Mouse (Mus musculus) heart, embryonic 13.5 days (tissue): ENCODE measurements at regions not wholly inside any gene's neighbourhood (a gene's known extent, or its start where the extent isn't known, plus 50 kb on each side); places are given as distances from the start of the nearest gene placed in this dataset.

ENCODE experiments used
- ATAC-seq: fragments of 200-750 bp; cut with Nextera tagmentation; 2 replicates; pipeline ENCODE4 v1.8.0; 2017; ENCODE audit warnings: moderate TSS enrichment; ENCODE audit not compliant: insufficient number of reproducible peaks, low FRiP score, low TSS enrichment; ENCODE audit errors: extremely low read depth
- H3K27ac ChIP-seq: fragments of 300-500 bp; sonication (generic); replicated peaks from 2 replicates; pipeline ENCODE4 v1.5.1; 2015; ENCODE audit warnings: moderate library complexity, mild to moderate bottlenecking, inconsistent platforms
- H3K27me3 ChIP-seq: fragments of 300-500 bp; sonication (generic); replicated peaks from 2 replicates; pipeline ENCODE4 v1.6.1; 2015; ENCODE audit warnings: mild to moderate bottlenecking, inconsistent platforms
- H3K36me3 ChIP-seq: fragments of 300-500 bp; sonication (generic); 2 replicates; pipeline ENCODE4 v1.6.1; 2015; ENCODE audit warnings: mild to moderate bottlenecking, inconsistent platforms
- H3K4me1 ChIP-seq: fragments of 300-500 bp; sonication (generic); 2 replicates; pipeline ENCODE4 v1.6.1; 2015; ENCODE audit warnings: inconsistent platforms
- H3K4me2 ChIP-seq: fragments of 300-500 bp; sonication (generic); 2 replicates; pipeline ENCODE4 v1.6.1; 2015; ENCODE audit warnings: inconsistent platforms, mild to moderate bottlenecking, moderate library complexity
- H3K4me3 ChIP-seq: fragments of 300-500 bp; sonication (generic); 2 replicates; pipeline ENCODE4 v1.5.1; 2015; ENCODE audit warnings: moderate library complexity, mild to moderate bottlenecking, inconsistent platforms
- H3K9ac ChIP-seq: fragments of 300-500 bp; sonication (generic); 2 replicates; pipeline ENCODE4 v1.6.1; 2015; ENCODE audit warnings: inconsistent platforms, mild to moderate bottlenecking, moderate library complexity
- H3K9me3 ChIP-seq: fragments of 300-500 bp; sonication (generic); 2 replicates; pipeline ENCODE4 v1.6.1; 2016; ENCODE audit warnings: inconsistent platforms
- WGBS: fragments of 180-500 bp; shearing (Covaris S2); methylation state at CpG from one replicate; pipeline ENCODE4 v1.1.7; 2015; ENCODE audit warnings: mixed read lengths; 5-methylcytosine and 5-hydroxymethylcytosine counted together

GRCm38 (mm10) chr17:84037580-84038304 lies 150.0 kb downstream of the Zfp36l2 start:
- WGBS: 35% methylated on average over 11 of the region's 11 CpGs
- Histone ChIP-seq H3K4me2 (no peak overlapping the region), H3K4me1 (peaks cover 29% of the 10 kb centered on the region), H3K9ac (peak overlapping the region; percentile 40; the same call in 1 of the 2 replicates), H3K9me3 (peaks cover 10% of the 10 kb centered on the region; the same call in 1 of the 2 replicates), H3K36me3 (no peaks in the 10 kb centered on the region), H3K27ac (peak overlapping the region; percentile 67), H3K27me3 (no peaks in the 10 kb centered on the region), H3K4me3 (no peak overlapping the region)
- ATAC-seq: no peak

DNA sequence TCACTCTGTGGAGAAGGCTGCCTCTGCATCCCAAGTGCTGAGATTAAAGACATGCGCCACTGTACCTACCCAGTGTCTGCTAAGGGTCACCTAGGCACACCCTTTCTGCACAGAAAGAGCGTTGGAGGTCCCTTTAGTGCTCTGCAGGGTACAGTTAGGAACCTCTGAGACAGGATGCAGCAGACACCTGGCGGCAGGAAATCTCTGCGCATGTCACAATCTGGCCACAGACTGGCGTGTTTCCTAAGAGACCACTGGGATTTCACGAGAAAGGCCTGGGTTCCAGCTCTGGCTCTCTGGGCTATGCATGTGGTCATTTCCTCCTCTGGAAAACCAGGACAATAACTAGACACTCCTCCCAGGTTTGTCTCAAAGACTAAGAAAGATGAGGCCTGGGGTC lies 151.7 kb downstream of the Zfp36l2 start:
- H3K9ac ChIP-seq: no peak overlapping the region
- WGBS: 76% methylated on average over 6 of the region's 6 CpGs
- no peaks in the 10 kb centered on the region for H3K36me3 ChIP-seq
- H3K9me3 ChIP-seq: peaks cover 7% of the 10 kb centered on the region; the same call in 1 of the 2 replicates
- peaks cover 33% of the 10 kb centered on the region for H3K4me1 ChIP-seq
- 0 out of 2 replicates have a peak overlapping the region, but pooled peaks have one; percentile 15 for H3K27ac ChIP-seq
- H3K4me3 ChIP-seq: no peak overlapping the region
- H3K4me2 ChIP-seq: no peak overlapping the region
- no peak for ATAC-seq
- no peaks in the 10 kb centered on the region for H3K27me3 ChIP-seq

DNA sequence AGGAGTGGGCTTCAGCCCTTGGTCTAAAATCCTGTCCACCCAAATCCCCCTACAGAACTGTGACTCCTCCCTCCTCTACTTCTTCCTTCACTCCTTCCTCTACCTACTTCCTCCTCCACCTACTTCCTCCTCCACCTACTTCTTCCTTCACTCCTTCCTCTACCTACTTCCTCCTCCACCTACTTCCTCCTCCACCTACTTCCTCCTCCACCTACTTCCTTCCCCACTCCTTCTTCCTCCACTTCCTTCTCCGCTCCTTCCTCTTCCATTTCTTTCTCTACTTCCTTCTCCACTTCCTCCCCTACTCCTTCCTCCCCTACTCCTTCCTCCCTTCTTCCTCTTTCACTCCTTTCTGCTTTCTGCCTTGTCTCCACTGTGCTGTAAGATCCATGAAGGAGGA lies 152.9 kb downstream of the Zfp36l2 start:
- H3K9me3 ChIP-seq: no peaks in the 10 kb centered on the region
- H3K27ac ChIP-seq: no peak overlapping the region
- H3K27me3 ChIP-seq: no peaks in the 10 kb centered on the region
- ATAC-seq: no peak
- no peaks in the 10 kb centered on the region for H3K36me3 ChIP-seq
- 90% methylated on average over 1 of the region's 1 CpGs for WGBS
- no peak overlapping the region for H3K9ac ChIP-seq
- H3K4me2 ChIP-seq: no peak overlapping the region
- H3K4me3 ChIP-seq: no peak overlapping the region
- H3K4me1 ChIP-seq: peaks cover 33% of the 10 kb centered on the region

DNA sequence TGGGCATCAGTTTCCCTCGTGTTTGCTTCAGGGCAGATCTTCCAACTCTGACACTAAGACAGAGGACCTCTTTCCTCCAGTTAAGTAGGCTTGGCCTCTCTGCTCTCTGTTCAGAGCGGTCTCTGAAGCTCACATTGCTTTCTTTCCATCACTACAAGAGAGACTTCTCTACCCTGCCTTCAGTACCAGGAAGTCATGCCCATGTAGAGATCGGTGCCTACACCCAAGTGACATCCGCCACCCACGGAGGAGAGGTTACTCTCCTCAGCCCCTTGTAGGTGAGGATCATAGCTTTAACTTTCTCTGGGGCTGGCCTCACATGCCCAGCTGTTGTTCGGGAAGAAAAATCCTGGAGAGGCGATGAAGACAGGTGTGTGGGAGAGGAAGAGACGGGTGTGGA lies 155.3 kb downstream of the Zfp36l2 start:
- no peaks in the 10 kb centered on the region for H3K9me3 ChIP-seq
- 79% methylated on average over 8 of the region's 8 CpGs for WGBS
- no peaks in the 10 kb centered on the region for H3K36me3 ChIP-seq
- H3K27ac ChIP-seq: no peak overlapping the region
- H3K4me2 ChIP-seq: no peak overlapping the region
- H3K4me3 ChIP-seq: no peak overlapping the region
- ATAC-seq: no peak
- H3K9ac ChIP-seq: no peak overlapping the region
- H3K4me1 ChIP-seq: peaks cover 26% of the 10 kb centered on the region
- H3K27me3 ChIP-seq: peaks cover 9% of the 10 kb centered on the region; the same call in 1 of the 2 replicates

- no peaks in the 10 kb centered on the region for H3K9me3 ChIP-seq
- H3K27ac ChIP-seq: no peak overlapping the region
- no peak overlapping the region for H3K9ac ChIP-seq
- no peaks in the 10 kb centered on the region for H3K36me3 ChIP-seq
- peaks cover 12% of the 10 kb centered on the region; the same call in 1 of the 2 replicates for H3K27me3 ChIP-seq
- H3K4me3 ChIP-seq: no peak overlapping the region
- WGBS: 78% methylated on average over 4 of the region's 4 CpGs
- peaks cover 23% of the 10 kb centered on the region for H3K4me1 ChIP-seq
- ATAC-seq: no peak
- no peak overlapping the region for H3K4me2 ChIP-seq
Observed at GRCm38 (mm10) chr17:84031833-84032232, 155.9 kb downstream of the Zfp36l2 start.

DNA sequence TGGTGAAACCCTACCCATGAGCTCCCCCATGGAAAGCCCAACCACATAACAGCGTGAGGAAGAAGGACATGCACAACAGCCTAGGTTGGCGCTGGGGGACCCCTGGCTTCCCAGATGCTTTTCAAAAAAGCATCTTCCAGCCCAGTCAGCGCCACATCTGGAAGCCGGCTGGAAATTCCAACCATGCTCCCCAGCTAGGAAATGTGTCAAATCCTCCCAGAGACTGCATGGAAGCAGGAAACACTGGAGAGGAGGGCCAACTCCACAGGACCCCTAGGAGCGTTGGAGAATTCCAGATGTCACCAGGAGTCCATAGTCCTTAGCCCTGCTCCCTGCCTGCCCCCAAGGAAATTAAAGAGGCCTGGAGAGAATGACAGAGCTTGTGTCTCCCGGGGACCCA lies 156.4 kb downstream of the Zfp36l2 start:
- H3K4me1 ChIP-seq: peaks cover 26% of the 10 kb centered on the region
- H3K9ac ChIP-seq: no peak overlapping the region
- H3K9me3 ChIP-seq: no peaks in the 10 kb centered on the region
- H3K4me2 ChIP-seq: no peak overlapping the region
- 65% methylated on average over 6 of the region's 6 CpGs for WGBS
- H3K36me3 ChIP-seq: no peaks in the 10 kb centered on the region
- H3K4me3 ChIP-seq: no peak overlapping the region
- no peak overlapping the region for H3K27ac ChIP-seq
- H3K27me3 ChIP-seq: peaks cover 12% of the 10 kb centered on the region; the same call in 1 of the 2 replicates
- ATAC-seq: no peak

DNA sequence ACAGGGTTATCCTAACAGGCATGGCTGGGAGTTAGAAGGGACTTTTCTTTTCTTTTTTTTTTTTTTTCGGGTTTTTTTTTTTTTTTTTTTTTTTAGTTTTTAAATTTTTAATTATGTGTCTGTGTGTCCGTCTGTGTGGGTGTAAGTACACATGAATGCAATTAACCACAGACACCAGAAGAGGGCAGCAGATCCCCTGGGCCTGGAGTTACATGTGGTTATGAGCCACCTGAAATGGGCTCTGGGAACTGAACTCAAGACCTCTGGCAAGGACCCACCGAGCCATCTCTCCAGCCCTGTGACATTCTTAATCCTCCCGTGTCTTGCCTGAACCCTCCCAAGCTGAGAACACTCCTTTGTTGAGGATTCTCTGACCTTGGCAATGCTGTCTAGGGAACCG lies 157.0 kb downstream of the Zfp36l2 start:
- H3K9ac ChIP-seq: no peak overlapping the region
- peaks cover 12% of the 10 kb centered on the region; the same call in 1 of the 2 replicates for H3K27me3 ChIP-seq
- H3K9me3 ChIP-seq: no peaks in the 10 kb centered on the region
- 81% methylated on average over 5 of the region's 5 CpGs for WGBS
- peaks cover 33% of the 10 kb centered on the region for H3K4me1 ChIP-seq
- no peak for ATAC-seq
- no peaks in the 10 kb centered on the region for H3K36me3 ChIP-seq
- H3K4me2 ChIP-seq: no peak overlapping the region
- no peak overlapping the region for H3K27ac ChIP-seq
- no peak overlapping the region for H3K4me3 ChIP-seq

- 18% methylated on average over 27 of the region's 27 CpGs for WGBS
- Histone ChIP-seq H3K27me3 (peaks cover 12% of the 10 kb centered on the region; the same call in 1 of the 2 replicates), H3K4me1 (peaks cover 26% of the 10 kb centered on the region), H3K4me2 (peak overlapping the region; percentile 45), H3K9me3 (peaks cover 9% of the 10 kb centered on the region; the same call in 1 of the 2 replicates), H3K9ac (peak overlapping the region; percentile 58), H3K4me3 (peak overlapping the region; percentile 12; the same call in 1 of the 2 replicates), H3K27ac (no peak overlapping the region), H3K36me3 (no peaks in the 10 kb centered on the region)
- ATAC-seq: peak; percentile 23; the same call in 1 of the 2 replicates
Observed at GRCm38 (mm10) chr17:84028157-84028970, 159.4 kb downstream of the Zfp36l2 start.

DNA sequence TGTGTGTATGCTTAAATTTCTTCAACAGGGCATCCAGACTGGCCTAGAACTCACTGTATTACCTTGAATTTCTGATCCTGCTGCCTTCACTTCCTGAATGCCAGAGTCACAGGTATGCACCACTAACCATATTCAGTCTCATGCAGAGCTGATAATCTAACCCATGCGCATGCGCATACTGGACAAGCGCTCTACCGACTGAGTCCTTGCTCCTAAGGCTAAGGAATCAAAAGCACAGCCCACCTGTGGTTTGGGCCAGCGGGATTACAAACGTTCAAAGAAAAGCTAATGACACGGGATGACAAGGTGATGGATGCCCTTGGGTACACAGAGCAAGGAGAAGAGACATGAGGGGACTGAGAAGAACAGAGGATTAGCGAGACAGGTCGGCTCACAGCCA lies 160.5 kb downstream of the Zfp36l2 start:
- Histone ChIP-seq H3K27me3 (peaks cover 12% of the 10 kb centered on the region; the same call in 1 of the 2 replicates), H3K9ac (no peak overlapping the region), H3K4me2 (no peak overlapping the region), H3K27ac (no peak overlapping the region), H3K4me1 (peaks cover 26% of the 10 kb centered on the region), H3K36me3 (no peaks in the 10 kb centered on the region), H3K9me3 (peaks cover 9% of the 10 kb centered on the region; the same call in 1 of the 2 replicates), H3K4me3 (no peak overlapping the region)
- ATAC-seq: no peak
- 63% methylated on average over 9 of the region's 9 CpGs for WGBS

- Histone ChIP-seq H3K4me1 (peaks cover 21% of the 10 kb centered on the region), H3K9me3 (peaks cover 9% of the 10 kb centered on the region; the same call in 1 of the 2 replicates), H3K27ac (peak overlapping the region; percentile 52), H3K4me3 (no peak overlapping the region), H3K9ac (peak overlapping the region; percentile 52), H3K36me3 (no peaks in the 10 kb centered on the region), H3K27me3 (peaks cover 12% of the 10 kb centered on the region; the same call in 1 of the 2 replicates), H3K4me2 (peak overlapping the region; percentile 4; the same call in 1 of the 2 replicates)
- 5% methylated on average over 7 of the region's 9 CpGs for WGBS
- ATAC-seq: peak; percentile 11; the same call in 1 of the 2 replicates
Observed at GRCm38 (mm10) chr17:84026110-84026509, 161.6 kb downstream of the Zfp36l2 start.

GRCm38 (mm10) chr17:84022358-84022757 lies 165.4 kb downstream of the Zfp36l2 start:
- H3K27me3 ChIP-seq: peaks cover 2% of the 10 kb centered on the region; the same call in 1 of the 2 replicates

More at GRCm38 (mm10) chr17:84022358-84022757, 165.4 kb downstream of the Zfp36l2 start:
- H3K4me3 ChIP-seq: no peak overlapping the region
- H3K4me2 ChIP-seq: no peak overlapping the region
- peaks cover 9% of the 10 kb centered on the region; the same call in 1 of the 2 replicates for H3K9me3 ChIP-seq
- no peak overlapping the region for H3K9ac ChIP-seq
- 77% methylated on average over 7 of the region's 7 CpGs for WGBS
- H3K4me1 ChIP-seq: peaks cover 13% of the 10 kb centered on the region
- H3K36me3 ChIP-seq: no peaks in the 10 kb centered on the region
- ATAC-seq: no peak
- no peak overlapping the region for H3K27ac ChIP-seq
